Mouse (Mus musculus) embryonic fibroblast, embryonic 13.5 days (primary cell): ENCODE data around the gene Fam78b.

Experiments used
- CTCF ChIP-seq: IDR thresholded peaks from 2 replicates; pipeline ENCODE4 v1.5.1; 2011; ENCODE audit warnings: mild to moderate bottlenecking, control low read depth, low read length, moderate library complexity, borderline replicate concordance; ENCODE audit not compliant: insufficient read depth
- POLR2A ChIP-seq: IDR thresholded peaks from 2 replicates; pipeline ENCODE4 v1.6.1; 2011; ENCODE audit warnings: low read depth, mild to moderate bottlenecking, control low read depth, low read length, moderate library complexity

DNA sequence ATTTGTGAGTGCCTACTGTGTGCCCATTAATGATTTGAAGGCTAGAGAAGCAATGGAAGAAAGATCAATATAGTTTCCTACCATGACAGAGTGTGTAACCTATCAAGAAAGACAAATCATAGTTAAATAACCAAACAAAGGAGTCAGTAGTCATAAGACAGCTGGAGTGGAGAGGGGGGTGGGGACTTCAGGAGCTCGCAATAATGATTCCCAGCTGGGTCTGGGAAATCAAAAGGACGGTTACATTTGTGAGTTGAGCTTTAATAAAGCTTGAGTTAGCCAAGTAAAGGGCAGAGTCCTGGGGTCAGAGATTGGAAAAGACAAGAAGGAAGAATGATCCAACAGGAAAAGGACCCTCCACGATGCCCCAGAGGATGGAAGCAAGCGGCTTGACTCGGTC is 7.0 kb upstream of the Fam78b start:
- TF ChIP-seq CTCF (no peak), POLR2A (no peak)
